Mouse (Mus musculus) G1E (cell line): ENCODE results near the gene Slc35f3.

Experiments
- CTCF ChIP-seq: IDR thresholded peaks from 2 replicates; pipeline ENCODE4 v1.5.1; 2012; ENCODE audit warnings: low read depth, low read length, inconsistent platforms, mixed read lengths
- GATA1 ChIP-seq: IDR thresholded peaks from 2 replicates; pipeline ENCODE4 v1.6.1; 2012; ENCODE audit warnings: borderline replicate concordance, low read length, inconsistent platforms, mixed read lengths
- POLR2AphosphoS5 ChIP-seq: IDR thresholded peaks from 2 replicates; pipeline ENCODE4 v1.6.1; 2012; ENCODE audit warnings: low read depth, low read length, inconsistent platforms; ENCODE audit not compliant: insufficient replicate concordance
- TAL1 ChIP-seq: conservative IDR thresholded peaks from 2 replicates; pipeline ENCODE4 v1.6.1; 2012; ENCODE audit warnings: low read depth, low read length, inconsistent platforms, mixed read lengths

- TF ChIP-seq CTCF (no peak), POLR2AphosphoS5 (no peak), GATA1 (no peak), TAL1 (no peak)
Measured at GRCm38 (mm10) chr8:126433827-126434226, 135.5 kb downstream of the Slc35f3 start.
